Mouse (Mus musculus) liver, embryonic 14 days (tissue): ENCODE results near the gene Olfr203. TPM values are rescaled to one million over a fixed set of nuclear protein-coding genes. Genes with fewer than 3 reads are reported as not detected.

ENCODE experiments used
- polyA plus RNA-seq: library from polyadenylated mRNA; depleted of rRNA; stranded (reverse); fragments of >200 nt; gene quantifications from 2 replicates; pipeline ENCODE4 v1.2.3, GENCODE M21; 2012; rRNA removed

The Olfr203 gene
- polyA plus RNA-seq: not detected in 2 replicates

DNA sequence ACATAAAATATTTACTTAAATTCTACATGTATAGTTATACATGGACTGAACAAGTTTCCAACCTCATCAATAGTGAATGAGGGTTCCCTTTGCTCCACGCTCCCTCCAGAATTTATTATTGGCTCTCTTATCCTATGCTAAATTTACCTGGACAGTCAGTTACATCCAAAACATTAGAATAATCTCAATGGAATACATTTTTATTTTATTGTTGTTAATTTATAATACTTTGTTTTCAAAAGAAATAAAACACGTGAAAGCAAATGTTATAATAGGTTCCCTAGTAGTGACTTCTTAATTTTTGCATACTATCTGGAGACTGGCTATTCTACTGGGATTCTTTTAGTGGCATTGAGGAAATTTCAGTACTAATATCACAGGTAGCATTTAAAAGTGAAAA lies at the start of gene Olfr203:
Gene Olfr203 (plus strand): TSS at position 301 of the 400 bp plus-strand sequence.

GRCm38 (mm10) chr16:59272532-59272931 lies 26.1 kb upstream of the Olfr203 start, which contains the start of gene Olfr201:
Olfr201 (minus strand) TSS chr16:59272632.

GRCm38 (mm10) chr16:59286693-59287092 lies 12.0 kb upstream of the Olfr203 start, which contains the start of gene Olfr202:
Olfr202 (minus strand) TSS chr16:59286793.

DNA sequence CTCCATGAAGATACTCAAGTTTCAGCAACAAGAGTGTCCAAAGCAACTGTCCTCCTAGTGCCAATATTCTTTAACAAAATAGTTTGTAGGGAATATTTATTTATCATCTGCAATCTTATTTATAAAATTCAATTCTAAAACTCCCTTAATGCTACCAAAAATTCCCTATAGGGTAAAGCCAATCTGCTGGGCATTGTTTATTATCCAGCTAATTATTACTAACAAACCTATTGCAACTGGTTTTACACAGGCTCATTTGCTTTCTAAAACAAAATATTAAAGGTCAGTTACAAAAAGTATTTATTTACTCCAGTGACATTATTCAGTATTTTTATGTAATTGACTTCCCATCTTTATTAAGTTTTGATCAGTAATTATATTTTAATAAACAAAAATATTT lies 19.5 kb downstream of the Olfr203 start, which contains the start of gene Olfr204:
Gene Olfr204 (minus strand): TSS at position 101 of the 400 bp plus-strand sequence.

GRCm38 (mm10) chr16:59331038-59331437 lies 32.4 kb downstream of the Olfr203 start, which contains the start of gene Olfr205:
Olfr205 (minus strand) TSS chr16:59331138.

DNA sequence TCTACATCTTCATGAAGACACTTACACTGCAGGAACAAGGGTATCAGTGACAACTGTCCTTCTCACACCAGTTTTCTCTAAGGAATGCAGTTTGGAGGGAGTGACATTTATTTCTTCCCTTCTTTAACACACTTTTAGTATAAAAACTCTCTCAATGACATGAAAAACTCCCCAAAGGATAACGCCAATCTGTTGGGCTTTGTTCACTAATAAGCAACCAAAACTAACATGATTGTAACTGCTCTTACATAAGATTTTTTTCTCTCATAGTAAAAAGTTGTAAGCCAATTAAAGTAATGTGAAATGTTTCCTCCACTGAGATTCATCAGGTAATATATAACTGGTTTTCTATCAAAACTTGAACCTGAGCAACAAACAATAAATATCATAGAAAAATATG lies 50.5 kb downstream of the Olfr203 start, which contains the start of gene Olfr206:
Gene Olfr206 (minus strand): TSS at position 101 of the 400 bp plus-strand sequence.

Other genes with a start within 250 kb of the Olfr203 start
- gene Olfr190, start 220.9 kb upstream of the Olfr203 start, polyA plus RNA-seq: not detected in 2 replicates
- gene Olfr191, start 209.1 kb upstream of the Olfr203 start, polyA plus RNA-seq: not detected in 2 replicates
- not detected in 2 replicates for gene Olfr193, start 187.0 kb upstream of the Olfr203 start, polyA plus RNA-seq
- not detected in 2 replicates for gene Olfr194, start 177.8 kb upstream of the Olfr203 start, polyA plus RNA-seq
- not detected in 2 replicates for gene Olfr195, start 151.8 kb upstream of the Olfr203 start, polyA plus RNA-seq
- gene Olfr196, start 128.4 kb upstream of the Olfr203 start, polyA plus RNA-seq: not detected in 2 replicates
- not detected in 2 replicates for gene Olfr198, start 95.3 kb upstream of the Olfr203 start, polyA plus RNA-seq
- not detected in 2 replicates for gene Olfr199, start 79.1 kb upstream of the Olfr203 start, polyA plus RNA-seq
- 0.07 and 0.08 TPM in 2 replicates for gene Olfr201, start 26.2 kb upstream of the Olfr203 start, polyA plus RNA-seq
- gene Olfr202, start 12.1 kb upstream of the Olfr203 start, polyA plus RNA-seq: not detected in 2 replicates
- gene Olfr204, start 19.4 kb downstream of the Olfr203 start, polyA plus RNA-seq: not detected in 2 replicates
- gene Olfr205, start 32.3 kb downstream of the Olfr203 start, polyA plus RNA-seq: not detected in 2 replicates
- not detected in 2 replicates for gene Olfr206, start 50.4 kb downstream of the Olfr203 start, polyA plus RNA-seq
- gene Olfr209, start 65.1 kb downstream of the Olfr203 start, polyA plus RNA-seq: not detected in 2 replicates
- gene Gabrr3, start 108.5 kb downstream of the Olfr203 start, polyA plus RNA-seq: not detected in 2 replicates
- gene Riox2, start 172.9 kb downstream of the Olfr203 start, polyA plus RNA-seq: 7.5 and 8.5 TPM in 2 replicates